Mouse (Mus musculus) hindbrain, embryonic 11.5 days (tissue): ENCODE results near the gene Capn5. TPM values are rescaled to one million over a fixed set of nuclear protein-coding genes. Genes with fewer than 3 reads are reported as not detected.

Experiments
- ATAC-seq: fragments of 200-750 bp; cut with Nextera tagmentation; 2 replicates; pipeline ENCODE4 v1.8.0; 2017; ENCODE audit warnings: mild to moderate bottlenecking, moderate TSS enrichment, moderate library complexity; ENCODE audit not compliant: low FRiP score
- DNase-seq: peaks from one replicate; pipeline ENCODE4 v3.0.0-alpha.2; 2015; ENCODE audit warnings: low spot score
- H3K27ac ChIP-seq: fragments of 300-500 bp; sonication (generic); 2 replicates; pipeline ENCODE4 v1.5.1; 2014; ENCODE audit warnings: mild to moderate bottlenecking, low read depth, low read length
- H3K27me3 ChIP-seq: fragments of 300-500 bp; sonication (generic); 2 replicates; pipeline ENCODE4 v1.6.1; 2014; ENCODE audit warnings: mild to moderate bottlenecking, low read length, moderate library complexity, mixed read lengths; ENCODE audit not compliant: control insufficient read depth, insufficient read depth
- H3K36me3 ChIP-seq: fragments of 300-500 bp; sonication (generic); 2 replicates; pipeline ENCODE4 v1.6.1; 2014; ENCODE audit warnings: mild to moderate bottlenecking, low read length, moderate library complexity, mixed read lengths; ENCODE audit not compliant: control insufficient read depth, insufficient read depth
- H3K4me1 ChIP-seq: fragments of 300-500 bp; sonication (generic); replicated peaks from 2 replicates; pipeline ENCODE4 v1.6.1; 2014; ENCODE audit warnings: low read length, mixed read lengths; ENCODE audit not compliant: control insufficient read depth, insufficient read depth
- H3K4me2 ChIP-seq: fragments of 300-500 bp; sonication (generic); replicated peaks from 2 replicates; pipeline ENCODE4 v1.6.1; 2014; ENCODE audit warnings: mild to moderate bottlenecking, low read depth, low read length
- H3K4me3 ChIP-seq: fragments of 300-500 bp; sonication (generic); 2 replicates; pipeline ENCODE4 v1.5.1; 2014; ENCODE audit warnings: low read depth, low read length
- H3K9ac ChIP-seq: fragments of 300-500 bp; sonication (generic); 2 replicates; pipeline ENCODE4 v1.6.1; 2014; ENCODE audit warnings: low read depth, low read length
- H3K9me3 ChIP-seq: fragments of 300-500 bp; sonication (generic); 2 replicates; pipeline ENCODE4 v1.6.1; 2016; ENCODE audit warnings: low read length; ENCODE audit not compliant: control insufficient read depth
- WGBS: fragments of 180-500 bp; shearing (Covaris S2); extraction: QIAGEN DNeasy Blood & Tissue Kit; methylation state at CpG from one replicate; pipeline ENCODE4 v1.1.7; 2014; 5-methylcytosine and 5-hydroxymethylcytosine counted together
- polyA plus RNA-seq: library from polyadenylated mRNA; unstranded; fragments of >200 nt; fragmentation: Nextera tagmentation; extraction: Ambion mirVana; gene quantifications from 2 replicates; pipeline ENCODE4 v1.2.1, GENCODE M21; 2014

The Capn5 gene
- polyA plus RNA-seq, 1 experiment from 2014 or later = 4.8 TPM

- H3K36me3 ChIP-seq = no peaks in the 10 kb centered on the region
- H3K4me3 ChIP-seq = no peak overlapping the region
- no peaks in the 10 kb centered on the region for H3K27me3 ChIP-seq
- no peak overlapping the region for H3K27ac ChIP-seq
- H3K4me2 ChIP-seq = no peak overlapping the region
- 58% methylated on average over 5 of the region's 5 CpGs for WGBS
- H3K9me3 ChIP-seq = no peaks in the 10 kb centered on the region
- DNase-seq (no peak), ATAC-seq (no peak)
- no peaks in the 10 kb centered on the region for H3K4me1 ChIP-seq
- no peak overlapping the region for H3K9ac ChIP-seq
These were observed 20.3 kb downstream of the Capn5 start for GRCm38 (mm10) chr7:98157636-98158332.

DNA sequence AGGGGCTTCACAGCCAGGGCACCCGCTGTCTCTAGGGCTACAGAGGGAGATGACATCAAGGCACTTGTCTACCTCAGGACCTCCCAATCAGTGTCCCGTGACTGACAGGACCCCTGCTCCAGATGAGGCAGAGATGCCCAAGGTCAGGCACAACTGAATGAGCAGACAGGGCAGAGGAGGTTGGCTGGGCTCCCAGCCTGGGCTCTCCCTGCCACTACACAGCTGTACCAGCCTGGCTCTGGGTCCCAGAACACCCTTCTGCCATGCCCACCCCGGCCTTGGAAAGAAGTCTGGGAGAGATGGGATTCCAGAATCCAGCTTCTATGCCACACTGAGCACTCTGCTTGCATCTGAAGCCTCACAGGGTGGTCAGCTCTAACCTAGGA is 21.8 kb downstream of the Capn5 start:
- no peaks in the 10 kb centered on the region for H3K4me1 ChIP-seq
- DNase-seq (no peak), ATAC-seq (no peak)
- WGBS = 65% methylated on average over 2 of the region's 3 CpGs
- no peak overlapping the region for H3K27ac ChIP-seq
- H3K36me3 ChIP-seq = no peaks in the 10 kb centered on the region
- no peak overlapping the region for H3K4me3 ChIP-seq
- no peaks in the 10 kb centered on the region for H3K27me3 ChIP-seq
- no peak overlapping the region for H3K9ac ChIP-seq
- H3K9me3 ChIP-seq = no peaks in the 10 kb centered on the region
- no peak overlapping the region for H3K4me2 ChIP-seq

DNA sequence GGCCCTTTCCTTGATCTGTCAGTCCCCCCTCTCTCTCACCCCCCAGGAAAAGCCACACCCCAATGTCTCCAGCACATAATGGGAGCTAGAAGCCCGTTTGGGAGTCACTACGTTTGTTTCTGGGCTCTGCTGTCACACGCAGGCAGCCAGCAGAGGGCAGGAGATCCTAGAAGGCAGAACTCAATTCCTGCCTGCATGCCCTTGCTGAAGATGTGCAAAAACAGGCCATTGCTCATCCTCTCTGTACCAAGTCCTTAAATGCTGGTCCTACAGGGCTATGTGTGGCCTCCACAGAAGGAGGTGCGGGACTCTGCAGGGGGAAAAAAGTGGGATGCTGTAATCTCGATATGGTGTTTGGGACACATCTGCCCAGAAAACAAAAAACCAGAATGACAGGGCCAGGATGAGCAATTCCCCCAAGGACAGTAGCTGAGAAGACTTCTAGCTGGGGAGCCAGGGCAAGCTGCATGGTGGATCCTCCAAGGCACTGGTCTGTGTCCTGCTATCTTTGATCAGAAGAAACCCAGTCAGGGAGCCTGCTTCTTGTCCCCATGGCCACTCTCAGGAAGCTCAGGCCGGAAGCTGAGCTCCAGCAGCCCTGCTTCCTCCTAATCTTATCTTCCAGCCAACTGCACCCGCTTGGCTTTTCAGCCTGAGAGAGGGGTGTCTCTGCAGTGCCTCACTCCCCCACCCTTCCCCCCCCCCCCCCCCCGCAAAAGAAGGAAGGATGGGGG is 22.4 kb downstream of the Capn5 start:
- Histone ChIP-seq H3K36me3 (no peaks in the 10 kb centered on the region), H3K9ac (no peak overlapping the region), H3K27ac (no peak overlapping the region), H3K9me3 (no peaks in the 10 kb centered on the region), H3K27me3 (no peaks in the 10 kb centered on the region), H3K4me3 (no peak overlapping the region), H3K4me2 (no peak overlapping the region), H3K4me1 (no peaks in the 10 kb centered on the region)
- WGBS = 36% methylated on average over 7 of the region's 8 CpGs
- peak; percentile 36; the same call in 1 of the 2 replicates for ATAC-seq
- peak; percentile 70 for DNase-seq

- Histone ChIP-seq H3K27ac (no peak overlapping the region), H3K4me2 (no peak overlapping the region), H3K4me1 (no peaks in the 10 kb centered on the region; the same call in 1 of the 2 replicates), H3K36me3 (no peaks in the 10 kb centered on the region), H3K9me3 (no peaks in the 10 kb centered on the region), H3K27me3 (no peaks in the 10 kb centered on the region), H3K9ac (no peak overlapping the region), H3K4me3 (no peak overlapping the region)
- WGBS = 72% methylated on average over 5 of the region's 5 CpGs
- DNase-seq (no peak), ATAC-seq (no peak)
These were observed 24.2 kb downstream of the Capn5 start for GRCm38 (mm10) chr7:98153892-98154291.

DNA sequence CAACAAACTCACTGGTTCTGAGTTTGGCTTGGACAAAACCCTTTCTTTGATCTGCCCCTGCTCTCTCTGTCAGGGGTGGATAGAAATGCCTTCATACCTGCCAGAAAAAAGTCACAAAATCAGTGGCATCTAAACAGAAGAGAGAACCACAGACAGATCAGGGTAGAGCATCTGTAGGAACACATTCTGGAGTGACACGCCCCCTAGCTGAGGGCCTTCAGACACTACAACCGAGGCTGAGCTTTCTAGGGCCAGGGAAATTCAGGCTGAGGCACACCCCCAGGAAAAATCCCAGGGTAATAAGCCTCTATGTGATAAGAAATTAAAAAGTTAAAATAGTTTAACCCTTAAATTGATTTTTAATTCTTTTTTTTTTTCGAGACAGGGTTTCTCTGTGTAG is 24.7 kb downstream of the Capn5 start:
- DNase-seq = no peak
- Histone ChIP-seq H3K4me2 (no peak overlapping the region), H3K4me3 (no peak overlapping the region), H3K36me3 (no peaks in the 10 kb centered on the region), H3K27ac (no peak overlapping the region), H3K4me1 (no peaks in the 10 kb centered on the region; the same call in 1 of the 2 replicates), H3K9ac (no peak overlapping the region), H3K27me3 (no peaks in the 10 kb centered on the region), H3K9me3 (no peaks in the 10 kb centered on the region)
- 38% methylated on average over 3 of the region's 3 CpGs for WGBS
- no peak for ATAC-seq

- Histone ChIP-seq H3K4me2 (no peak overlapping the region), H3K4me1 (no peaks in the 10 kb centered on the region; the same call in 1 of the 2 replicates), H3K4me3 (no peak overlapping the region), H3K27ac (no peak overlapping the region), H3K9ac (no peak overlapping the region), H3K36me3 (no peaks in the 10 kb centered on the region), H3K9me3 (no peaks in the 10 kb centered on the region), H3K27me3 (no peaks in the 10 kb centered on the region)
- ATAC-seq (no peak), DNase-seq (no peak)
- 60% methylated on average over 8 of the region's 8 CpGs for WGBS
These were observed 25.7 kb downstream of the Capn5 start for GRCm38 (mm10) chr7:98152400-98152799.

DNA sequence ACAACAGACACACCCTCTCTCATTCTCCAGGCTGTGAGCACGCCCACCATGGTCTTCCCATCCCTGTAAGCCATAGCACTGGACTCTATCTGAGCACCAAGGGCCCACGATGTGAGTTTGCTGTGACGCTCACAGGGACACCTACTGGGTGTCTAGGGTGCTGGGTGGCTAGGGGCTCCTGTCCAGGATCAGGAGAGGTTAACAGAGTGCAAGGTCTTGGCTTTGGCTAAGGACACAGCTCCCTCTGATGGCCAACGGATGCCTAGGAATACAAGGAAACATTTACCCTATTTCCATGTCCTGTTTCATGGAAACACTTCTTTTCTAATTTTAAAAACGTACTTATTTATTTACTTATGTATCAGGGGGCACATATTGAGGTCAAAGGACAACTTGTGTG is 27.5 kb downstream of the Capn5 start:
- Histone ChIP-seq H3K4me1 (no peaks in the 10 kb centered on the region; the same call in 1 of the 2 replicates), H3K4me3 (no peak overlapping the region), H3K9ac (no peak overlapping the region), H3K4me2 (no peak overlapping the region), H3K36me3 (no peaks in the 10 kb centered on the region), H3K27ac (no peak overlapping the region), H3K27me3 (no peaks in the 10 kb centered on the region), H3K9me3 (no peaks in the 10 kb centered on the region)
- ATAC-seq (no peak), DNase-seq (no peak)
- 40% methylated on average over 5 of the region's 5 CpGs for WGBS

DNA sequence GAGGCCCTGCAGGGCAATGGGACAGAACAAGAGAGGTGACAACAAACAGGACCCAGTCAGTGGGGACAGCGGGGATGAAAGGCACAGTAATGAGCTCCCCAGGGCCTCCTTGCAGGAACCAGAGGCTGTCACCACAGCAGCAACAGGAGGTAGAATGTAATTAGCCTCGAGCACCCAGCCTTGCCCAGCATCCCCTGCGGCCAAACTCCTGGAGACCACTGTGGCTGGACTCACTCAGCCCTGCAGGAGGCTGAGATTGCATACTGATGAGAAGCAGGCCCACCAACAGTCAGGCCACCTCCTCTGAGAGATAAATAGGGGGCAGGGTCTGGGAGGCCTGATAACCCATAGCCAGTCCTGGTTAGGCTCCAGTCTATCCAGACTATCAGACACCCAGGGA is 28.3 kb downstream of the Capn5 start:
- Histone ChIP-seq H3K4me3 (no peak overlapping the region), H3K4me2 (no peak overlapping the region), H3K36me3 (no peaks in the 10 kb centered on the region), H3K4me1 (no peaks in the 10 kb centered on the region; the same call in 1 of the 2 replicates), H3K9ac (no peak overlapping the region), H3K27ac (no peak overlapping the region), H3K9me3 (no peaks in the 10 kb centered on the region), H3K27me3 (no peaks in the 10 kb centered on the region)
- ATAC-seq (0 out of 2 replicates have a peak, but pooled peaks have one; percentile 13), DNase-seq (no peak)
- WGBS = 25% methylated on average over 3 of the region's 3 CpGs
